Mouse (Mus musculus): ENCODE measurements around the gene 4930544D05Rik. TPM values are rescaled to one million over a fixed set of nuclear protein-coding genes. Genes with fewer than 3 reads are reported as not detected.

4930544D05Rik gene
- polyA plus RNA-seq, 1 experiment, result not detected

GRCm38 (mm10) chr11:70594253-70594989 lies 21.2 kb upstream of the 4930544D05Rik start:
- H3K4me3 ChIP-seq (ENCODE audit: low read depth, low read length), result no peak overlapping the region
- no peak overlapping the region for H3K9ac ChIP-seq (ENCODE audit: low read depth, poor library complexity, severe bottlenecking)
- H3K36me3 ChIP-seq (ENCODE audit: control insufficient read depth, insufficient read depth, low read length, poor library complexity, severe bottlenecking), result peaks cover 2% of the 10 kb centered on the region
- H3K4me1 ChIP-seq (ENCODE audit: control insufficient read depth, insufficient read depth, low read length), result no peaks in the 10 kb centered on the region
- H3K27ac ChIP-seq (ENCODE audit: insufficient read depth, low read length), result no peak overlapping the region
- no peaks in the 10 kb centered on the region for H3K9me3 ChIP-seq (replicated peaks; ENCODE audit: control insufficient read depth, insufficient read depth, low read length, poor library complexity, severe bottlenecking)
- H3K27me3 ChIP-seq (ENCODE audit: control insufficient read depth, insufficient read depth, low read length, poor library complexity, severe bottlenecking), result no peaks in the 10 kb centered on the region
- TF ChIP-seq POLR2A (IDR thresholded peaks at IDR 0.05; ENCODE audit: insufficient read depth, low read length), result no peak
- TF ChIP-seq EP300 (IDR thresholded peaks at IDR 0.05; ENCODE audit: insufficient read depth, low read depth, low read length), result no peak
- no peak for TF ChIP-seq CTCF (IDR thresholded peaks at IDR 0.05; ENCODE audit: low read depth, low read length)

GRCm38 (mm10) chr11:70595638-70596037 lies 20.0 kb upstream of the 4930544D05Rik start:
- H3K9me3 ChIP-seq (replicated peaks; ENCODE audit: control insufficient read depth, insufficient read depth, low read length, poor library complexity, severe bottlenecking), result no peaks in the 10 kb centered on the region
- H3K36me3 ChIP-seq (ENCODE audit: control insufficient read depth, insufficient read depth, low read length, poor library complexity, severe bottlenecking), result peaks cover 2% of the 10 kb centered on the region
- TF ChIP-seq EP300 (IDR thresholded peaks at IDR 0.05; ENCODE audit: insufficient read depth, low read depth, low read length) (no peak), POLR2A (IDR thresholded peaks at IDR 0.05; ENCODE audit: insufficient read depth, low read length) (no peak)
- H3K27ac ChIP-seq (ENCODE audit: insufficient read depth, low read length), result no peak overlapping the region
- no peak overlapping the region for H3K9ac ChIP-seq (ENCODE audit: low read depth, poor library complexity, severe bottlenecking)
- no peaks in the 10 kb centered on the region for H3K4me1 ChIP-seq (ENCODE audit: control insufficient read depth, insufficient read depth, low read length)
- H3K27me3 ChIP-seq (ENCODE audit: control insufficient read depth, insufficient read depth, low read length, poor library complexity, severe bottlenecking), result no peaks in the 10 kb centered on the region
- no peak overlapping the region for H3K4me3 ChIP-seq (ENCODE audit: low read depth, low read length)

- Histone ChIP-seq H3K9ac (ENCODE audit: low read depth, poor library complexity, severe bottlenecking) (no peak overlapping the region), H3K4me3 (ENCODE audit: low read depth, low read length) (no peak overlapping the region), H3K27ac (ENCODE audit: insufficient read depth, low read length) (no peak overlapping the region), H3K27me3 (ENCODE audit: control insufficient read depth, insufficient read depth, low read length, poor library complexity, severe bottlenecking) (no peaks in the 10 kb centered on the region), H3K9me3 (replicated peaks; ENCODE audit: control insufficient read depth, insufficient read depth, low read length, poor library complexity, severe bottlenecking) (no peaks in the 10 kb centered on the region), H3K4me1 (ENCODE audit: control insufficient read depth, insufficient read depth, low read length) (no peaks in the 10 kb centered on the region), H3K36me3 (ENCODE audit: control insufficient read depth, insufficient read depth, low read length, poor library complexity, severe bottlenecking) (peaks cover 2% of the 10 kb centered on the region)
- TF ChIP-seq POLR2A (IDR thresholded peaks at IDR 0.05; ENCODE audit: insufficient read depth, low read length), result no peak
- no peak for TF ChIP-seq EP300 (IDR thresholded peaks at IDR 0.05; ENCODE audit: insufficient read depth, low read depth, low read length)
- TF ChIP-seq CTCF (IDR thresholded peaks at IDR 0.05; ENCODE audit: low read depth, low read length), result no peak
These were observed 19.6 kb upstream of the 4930544D05Rik start for GRCm38 (mm10) chr11:70596094-70596493.

GRCm38 (mm10) chr11:70597301-70597700 lies 18.3 kb upstream of the 4930544D05Rik start:
- TF ChIP-seq POLR2A (IDR thresholded peaks at IDR 0.05; ENCODE audit: insufficient read depth, low read length) (no peak), EP300 (IDR thresholded peaks at IDR 0.05; ENCODE audit: insufficient read depth, low read depth, low read length) (no peak), CTCF (IDR thresholded peaks at IDR 0.05; ENCODE audit: low read depth, low read length) (no peak)
- peaks cover 2% of the 10 kb centered on the region for H3K36me3 ChIP-seq (ENCODE audit: control insufficient read depth, insufficient read depth, low read length, poor library complexity, severe bottlenecking)

GRCm38 (mm10) chr11:70598451-70598953 lies 17.1 kb upstream of the 4930544D05Rik start:
- H3K36me3 ChIP-seq (ENCODE audit: control insufficient read depth, insufficient read depth, low read length, poor library complexity, severe bottlenecking), result peaks cover 2% of the 10 kb centered on the region
- H3K4me3 ChIP-seq (ENCODE audit: low read depth, low read length), result no peak overlapping the region
- no peak overlapping the region for H3K27ac ChIP-seq (ENCODE audit: insufficient read depth, low read length)
- H3K9ac ChIP-seq (ENCODE audit: low read depth, poor library complexity, severe bottlenecking), result no peak overlapping the region
- H3K27me3 ChIP-seq (ENCODE audit: control insufficient read depth, insufficient read depth, low read length, poor library complexity, severe bottlenecking), result no peaks in the 10 kb centered on the region
- no peaks in the 10 kb centered on the region for H3K4me1 ChIP-seq (ENCODE audit: control insufficient read depth, insufficient read depth, low read length)
- H3K9me3 ChIP-seq (replicated peaks; ENCODE audit: control insufficient read depth, insufficient read depth, low read length, poor library complexity, severe bottlenecking), result no peaks in the 10 kb centered on the region
- TF ChIP-seq CTCF (IDR thresholded peaks at IDR 0.05; ENCODE audit: low read depth, low read length) (no peak), POLR2A (IDR thresholded peaks at IDR 0.05; ENCODE audit: insufficient read depth, low read length) (no peak), EP300 (IDR thresholded peaks at IDR 0.05; ENCODE audit: insufficient read depth, low read depth, low read length) (no peak)

More at GRCm38 (mm10) chr11:70597301-70597700, 18.3 kb upstream of the 4930544D05Rik start:
- Histone ChIP-seq H3K27me3 (ENCODE audit: control insufficient read depth, insufficient read depth, low read length, poor library complexity, severe bottlenecking) (no peaks in the 10 kb centered on the region), H3K27ac (ENCODE audit: insufficient read depth, low read length) (no peak overlapping the region), H3K4me1 (ENCODE audit: control insufficient read depth, insufficient read depth, low read length) (no peaks in the 10 kb centered on the region), H3K4me3 (ENCODE audit: low read depth, low read length) (no peak overlapping the region), H3K9me3 (replicated peaks; ENCODE audit: control insufficient read depth, insufficient read depth, low read length, poor library complexity, severe bottlenecking) (no peaks in the 10 kb centered on the region), H3K9ac (ENCODE audit: low read depth, poor library complexity, severe bottlenecking) (no peak overlapping the region)

GRCm38 (mm10) chr11:70605024-70605566 lies 10.6 kb upstream of the 4930544D05Rik start:
- H3K27ac ChIP-seq (ENCODE audit: insufficient read depth, low read length), result no peak overlapping the region
- no peak overlapping the region for H3K9ac ChIP-seq (ENCODE audit: low read depth, poor library complexity, severe bottlenecking)
- H3K4me1 ChIP-seq (ENCODE audit: control insufficient read depth, insufficient read depth, low read length), result no peaks in the 10 kb centered on the region
- no peaks in the 10 kb centered on the region for H3K27me3 ChIP-seq (ENCODE audit: control insufficient read depth, insufficient read depth, low read length, poor library complexity, severe bottlenecking)
- TF ChIP-seq CTCF (IDR thresholded peaks at IDR 0.05; ENCODE audit: low read depth, low read length), result peak; percentile 89
- no peak for TF ChIP-seq POLR2A (IDR thresholded peaks at IDR 0.05; ENCODE audit: insufficient read depth, low read length)
- no peak overlapping the region for H3K4me3 ChIP-seq (ENCODE audit: low read depth, low read length)
- no peaks in the 10 kb centered on the region for H3K9me3 ChIP-seq (replicated peaks; ENCODE audit: control insufficient read depth, insufficient read depth, low read length, poor library complexity, severe bottlenecking)
- no peaks in the 10 kb centered on the region for H3K36me3 ChIP-seq (ENCODE audit: control insufficient read depth, insufficient read depth, low read length, poor library complexity, severe bottlenecking)

All from ES-Bruce4 (cell line).